Mouse (Mus musculus) lung, postnatal 0 days (tissue): ENCODE measurements at regions not wholly inside any gene's neighbourhood (a gene's known extent, or its start where the extent isn't known, plus 50 kb on each side); places are given as distances from the start of the nearest gene placed in this dataset.

Source experiments
- ATAC-seq: fragments of 200-750 bp; cut with Nextera tagmentation; 2 replicates; pipeline ENCODE4 v1.8.0; 2017; ENCODE audit warnings: moderate library complexity
- DNase-seq: peaks from one replicate; pipeline ENCODE4 v3.0.0-alpha.2; 2016; ENCODE audit warnings: low spot score
- H3K27ac ChIP-seq: fragments of 300-500 bp; sonication (generic); 2 replicates; pipeline ENCODE4 v1.5.1; 2014; ENCODE audit warnings: antibody characterized with exemption, mild to moderate bottlenecking, low read length, mixed read lengths
- H3K27me3 ChIP-seq: fragments of 300-500 bp; sonication (generic); replicated peaks from 2 replicates; pipeline ENCODE4 v1.6.1; 2014; ENCODE audit warnings: low read length, mixed read lengths; ENCODE audit not compliant: insufficient read depth
- H3K36me3 ChIP-seq: fragments of 300-500 bp; sonication (generic); 2 replicates; pipeline ENCODE4 v1.6.1; 2014; ENCODE audit warnings: low read length, mixed read lengths; ENCODE audit not compliant: insufficient read depth
- H3K4me1 ChIP-seq: fragments of 300-500 bp; sonication (generic); 2 replicates; pipeline ENCODE4 v1.6.1; 2014; ENCODE audit warnings: antibody characterized with exemption, low read depth, low read length, mixed read lengths; ENCODE audit not compliant: insufficient read depth
- H3K4me2 ChIP-seq: fragments of 300-500 bp; sonication (generic); replicated peaks from 2 replicates; pipeline ENCODE4 v1.6.1; 2014; ENCODE audit warnings: low read depth, mild to moderate bottlenecking, low read length, moderate library complexity, mixed read lengths
- H3K4me3 ChIP-seq: fragments of 300-500 bp; sonication (generic); 2 replicates; pipeline ENCODE4 v1.5.1; 2014; ENCODE audit warnings: low read depth, low read length
- H3K9ac ChIP-seq: fragments of 300-500 bp; sonication (generic); replicated peaks from 2 replicates; pipeline ENCODE4 v1.6.1; 2014; ENCODE audit warnings: low read depth, mild to moderate bottlenecking
- H3K9me3 ChIP-seq: fragments of 300-500 bp; sonication (generic); 2 replicates; pipeline ENCODE4 v1.6.1; 2016; ENCODE audit warnings: low read length, mixed read lengths
- CTCF ChIP-seq: IDR thresholded peaks from 2 replicates; pipeline ENCODE4 v1.5.1; 2016; ENCODE audit warnings: antibody characterized with exemption, mild to moderate bottlenecking
- EP300 ChIP-seq: IDR thresholded peaks from 2 replicates; pipeline ENCODE4 v1.6.1; 2016; ENCODE audit warnings: antibody characterized with exemption, mild to moderate bottlenecking, control low read depth
- WGBS: fragments of 180-500 bp; shearing (Covaris S2); extraction: QIAGEN DNeasy Blood & Tissue Kit; methylation state at CpG from one replicate; pipeline ENCODE4 v1.1.7; 2014; 5-methylcytosine and 5-hydroxymethylcytosine counted together

- Histone ChIP-seq H3K27ac (no peak overlapping the region), H3K4me2 (no peak overlapping the region), H3K9me3 (no peaks in the 10 kb centered on the region), H3K4me1 (no peaks in the 10 kb centered on the region), H3K27me3 (no peaks in the 10 kb centered on the region), H3K4me3 (no peak overlapping the region), H3K9ac (no peak overlapping the region), H3K36me3 (no peaks in the 10 kb centered on the region)
- DNase-seq (no peak), ATAC-seq (no peak)
- no peak for TF ChIP-seq EP300
- TF ChIP-seq CTCF = no peak
- 39% methylated on average over 4 of the region's 4 CpGs for WGBS
Measured at GRCm38 (mm10) chr9:101807249-101807648, 54.4 kb upstream of the 9630041A04Rik start.

GRCm38 (mm10) chr9:101796718-101797117 is 64.9 kb upstream of the 9630041A04Rik start:
- WGBS = 41% methylated on average over 1 of the region's 1 CpGs
- TF ChIP-seq CTCF = no peak
- TF ChIP-seq EP300 = no peak
- DNase-seq = no peak

GRCm38 (mm10) chr9:101796063-101796462 is 65.6 kb upstream of the 9630041A04Rik start:
- H3K4me3 ChIP-seq = no peak overlapping the region
- H3K27ac ChIP-seq = no peak overlapping the region
- H3K9me3 ChIP-seq = no peaks in the 10 kb centered on the region
- DNase-seq = no peak
- H3K4me1 ChIP-seq = no peaks in the 10 kb centered on the region
- WGBS = 59% methylated on average over 4 of the region's 4 CpGs
- H3K36me3 ChIP-seq = no peaks in the 10 kb centered on the region
- no peaks in the 10 kb centered on the region for H3K27me3 ChIP-seq
- TF ChIP-seq CTCF (no peak), EP300 (no peak)
- no peak for ATAC-seq
- H3K4me2 ChIP-seq = no peak overlapping the region
- H3K9ac ChIP-seq = no peak overlapping the region

More at GRCm38 (mm10) chr9:101796718-101797117, 64.9 kb upstream of the 9630041A04Rik start:
- no peak overlapping the region for H3K27ac ChIP-seq
- no peak overlapping the region for H3K4me2 ChIP-seq
- H3K9ac ChIP-seq = no peak overlapping the region
- no peak for ATAC-seq
- H3K27me3 ChIP-seq = no peaks in the 10 kb centered on the region
- no peaks in the 10 kb centered on the region for H3K9me3 ChIP-seq
- no peaks in the 10 kb centered on the region for H3K4me1 ChIP-seq
- H3K4me3 ChIP-seq = no peak overlapping the region
- no peaks in the 10 kb centered on the region for H3K36me3 ChIP-seq

GRCm38 (mm10) chr9:101795436-101795835 is 66.2 kb upstream of the 9630041A04Rik start:
- Histone ChIP-seq H3K9ac (no peak overlapping the region), H3K27ac (no peak overlapping the region), H3K36me3 (no peaks in the 10 kb centered on the region), H3K9me3 (no peaks in the 10 kb centered on the region), H3K4me2 (no peak overlapping the region), H3K4me3 (no peak overlapping the region), H3K4me1 (no peaks in the 10 kb centered on the region), H3K27me3 (no peaks in the 10 kb centered on the region)
- whole genome bisulfite sequencing = 67% methylated on average over 2 of the region's 2 CpGs
- DNase-seq (no peak), ATAC-seq (no peak)
- no peak for TF ChIP-seq EP300
- no peak for TF ChIP-seq CTCF

- DNase-seq = no peak
- Histone ChIP-seq H3K27me3 (no peaks in the 10 kb centered on the region), H3K9me3 (no peaks in the 10 kb centered on the region), H3K4me1 (no peaks in the 10 kb centered on the region), H3K36me3 (no peaks in the 10 kb centered on the region), H3K4me2 (no peak overlapping the region), H3K27ac (no peak overlapping the region), H3K9ac (no peak overlapping the region), H3K4me3 (no peak overlapping the region)
- no peak for ATAC-seq
- TF ChIP-seq CTCF (no peak), EP300 (no peak)
- 37% methylated on average over 1 of the region's 1 CpGs for WGBS
Measured at GRCm38 (mm10) chr9:101790936-101791335, 70.7 kb upstream of the 9630041A04Rik start.

- Histone ChIP-seq H3K36me3 (no peaks in the 10 kb centered on the region), H3K27ac (no peak overlapping the region), H3K9ac (no peak overlapping the region), H3K4me3 (no peak overlapping the region), H3K9me3 (no peaks in the 10 kb centered on the region), H3K4me2 (no peak overlapping the region), H3K27me3 (no peaks in the 10 kb centered on the region), H3K4me1 (no peaks in the 10 kb centered on the region)
- ATAC-seq = peak; percentile 47; the same call in 1 of the 2 replicates
- no peak for TF ChIP-seq EP300
- TF ChIP-seq CTCF = no peak
- 44% methylated on average over 10 of the region's 10 CpGs for WGBS
- peak; percentile 12 for DNase-seq
Measured at GRCm38 (mm10) chr9:101740949-101741605, 120.6 kb upstream of the 9630041A04Rik start.
